9 mouse cellular contexts compared by ENCODE assay signal in the genomic region with DNA sequence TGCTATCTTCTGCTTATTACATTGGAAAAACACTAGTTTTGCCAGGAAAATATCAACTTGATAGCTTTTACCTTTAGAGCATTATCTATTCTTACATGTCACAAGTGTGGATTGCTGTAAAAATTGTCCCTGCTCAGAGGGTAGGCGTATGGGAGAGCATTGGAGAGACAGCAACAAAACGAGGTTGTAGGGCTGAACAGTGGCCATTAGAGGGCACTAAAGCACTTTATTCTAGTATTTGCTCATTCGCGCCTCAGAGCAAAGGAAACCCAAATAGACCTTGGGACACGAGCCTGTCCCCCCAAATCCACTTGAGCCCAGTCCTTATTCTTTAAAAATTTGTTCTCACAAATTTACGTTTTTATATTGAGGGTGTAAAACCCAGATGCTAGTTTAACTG. TPM values are rescaled to one million over a fixed set of nuclear protein-coding genes. Genes with fewer than 3 reads are reported as not detected.
DNase-seq lines count a peak whose midpoint lies in the region; ATAC-seq and TF ChIP-seq lines count a peak whose summit lies in the region.
"Had no signal": no experiment of that assay in that cellular context is flagged by ENCODE, and none has a peak within 500 bp of the region (broad histone marks: within the 10 kb centered on the region; RNA-seq: fewer than 3 reads in every experiment).

No protein-coding gene starts in this region.

- WGBS in forebrain, postnatal 0 days = 10% methylated on average over 6 of the region's 6 CpGs
- WGBS in kidney, embryonic 14.5 days = 8% methylated on average over 6 of the region's 6 CpGs
- whole genome bisulfite sequencing in limb, embryonic 10.5 days = 11% methylated on average over 6 of the region's 6 CpGs
- WGBS in neural tube, embryonic 11.5 days = 7% methylated on average over 6 of the region's 6 CpGs

- no peak overlapping the region for H3K4me2 ChIP-seq in forebrain, postnatal 0 days (ENCODE audit: low read depth)
- no peak overlapping the region for H3K4me2 ChIP-seq in kidney, embryonic 14.5 days (replicated peaks; ENCODE audit: low read depth, low read length)
- no peak overlapping the region for H3K4me2 ChIP-seq in neural tube, embryonic 11.5 days (ENCODE audit: low read depth)
- H3K4me2 ChIP-seq: heart, embryonic 15.5 days had no signal

- no peak overlapping the region for H3K4me3 ChIP-seq in G1E (ENCODE audit: low read depth, low read length)
- H3K4me3 ChIP-seq in forebrain, postnatal 0 days (ENCODE audit: low read depth, low read length) = no peak overlapping the region
- no peak overlapping the region for H3K4me3 ChIP-seq in kidney, embryonic 14.5 days (ENCODE audit: low read length)
- no peak overlapping the region for H3K4me3 ChIP-seq in limb, embryonic 10.5 days
- no peak overlapping the region for H3K4me3 ChIP-seq in neural tube, embryonic 11.5 days (ENCODE audit: low read depth, low read length)
- H3K4me3 ChIP-seq: heart, embryonic 15.5 days had no signal

- H3K27ac ChIP-seq in forebrain, postnatal 0 days (ENCODE audit: low read depth, low read length) = no peak overlapping the region
- H3K27ac ChIP-seq in kidney, embryonic 14.5 days (ENCODE audit: low read depth, low read length) = no peak overlapping the region
- H3K27ac ChIP-seq in limb, embryonic 10.5 days = no peak overlapping the region
- no peak overlapping the region for H3K27ac ChIP-seq in neural tube, embryonic 11.5 days (ENCODE audit: low read depth, low read length)
- H3K27ac ChIP-seq: heart, embryonic 15.5 days had no signal

- ATAC-seq in G1E (ENCODE audit: extremely low read depth, insufficient number of reproducible peaks, low FRiP score, poor library complexity, severe bottlenecking) = peak; percentile 74
- peak; percentile 91 for ATAC-seq in cerebellum, adult (ENCODE audit: insufficient number of reproducible peaks, low FRiP score, low TSS enrichment)
- peak; percentile 73 for ATAC-seq in forebrain, postnatal 0 days
- peak; percentile 69; the same call in 1 of the 2 replicates for ATAC-seq in kidney, embryonic 14.5 days (ENCODE audit: low FRiP score, low TSS enrichment)
- peak; percentile 35; the same call in 1 of the 2 replicates for ATAC-seq in neural tube, embryonic 11.5 days (ENCODE audit: insufficient read depth, low FRiP score, low TSS enrichment)
- no peak for ATAC-seq in erythroblast, adult 5-6 weeks (replicated peaks; ENCODE audit: low FRiP score, poor library complexity, severe bottlenecking)

- no peaks in the 10 kb centered on the region; the same call in 1 of the 2 replicates for H3K27me3 ChIP-seq in G1E (ENCODE audit: insufficient read depth, low read length)
- H3K27me3 ChIP-seq in forebrain, postnatal 0 days (ENCODE audit: insufficient read depth, low read length) = no peaks in the 10 kb centered on the region
- no peaks in the 10 kb centered on the region for H3K27me3 ChIP-seq in kidney, embryonic 14.5 days (ENCODE audit: control insufficient read depth, insufficient read depth, low read length)
- H3K27me3 ChIP-seq in limb, embryonic 10.5 days (ENCODE audit: low read depth, poor library complexity, severe bottlenecking) = no peaks in the 10 kb centered on the region
- H3K27me3 ChIP-seq in neural tube, embryonic 11.5 days (ENCODE audit: control insufficient read depth, insufficient read depth, low read length) = no peaks in the 10 kb centered on the region
- H3K27me3 ChIP-seq: heart, embryonic 15.5 days had no signal

- peak; percentile 57; the same call in 1 of the 2 replicates for TF ChIP-seq CTCF in G1E (IDR thresholded peaks at IDR 0.05; ENCODE audit: low read depth, low read length)
- TF ChIP-seq CTCF in forebrain, postnatal 0 days (IDR thresholded peaks at IDR 0.05; ENCODE audit: low read depth) = peak; percentile 82

- H3K9me3 ChIP-seq in G1E (replicated peaks) = no peaks in the 10 kb centered on the region
- H3K9me3 ChIP-seq in forebrain, postnatal 0 days (ENCODE audit: low read length) = no peaks in the 10 kb centered on the region
- H3K9me3 ChIP-seq in kidney, embryonic 14.5 days (ENCODE audit: control insufficient read depth, low read length) = no peaks in the 10 kb centered on the region
- no peaks in the 10 kb centered on the region for H3K9me3 ChIP-seq in limb, embryonic 10.5 days (replicated peaks)
- no peaks in the 10 kb centered on the region for H3K9me3 ChIP-seq in neural tube, embryonic 11.5 days (ENCODE audit: control insufficient read depth, low read length)
- H3K9me3 ChIP-seq: heart, embryonic 15.5 days had no signal

- H3K4me1 ChIP-seq in G1E (ENCODE audit: insufficient read depth, low read depth, low read length) = no peaks in the 10 kb centered on the region
- 0 out of 2 replicates have a peak, but pooled peaks cover 3% of the 10 kb centered on the region for H3K4me1 ChIP-seq in forebrain, postnatal 0 days (ENCODE audit: insufficient read depth)
- H3K4me1 ChIP-seq in kidney, embryonic 14.5 days (ENCODE audit: control insufficient read depth, insufficient read depth, low read length) = no peaks in the 10 kb centered on the region
- no peaks in the 10 kb centered on the region for H3K4me1 ChIP-seq in limb, embryonic 10.5 days
- no peaks in the 10 kb centered on the region for H3K4me1 ChIP-seq in neural tube, embryonic 11.5 days (ENCODE audit: control insufficient read depth, insufficient read depth, low read length)
- H3K4me1 ChIP-seq: heart, embryonic 15.5 days had no signal

- H3K36me3 ChIP-seq in G1E (replicated peaks) = peaks cover 9% of the 10 kb centered on the region
- H3K36me3 ChIP-seq in forebrain, postnatal 0 days (ENCODE audit: insufficient read depth) = no peaks in the 10 kb centered on the region
- no peaks in the 10 kb centered on the region for H3K36me3 ChIP-seq in kidney, embryonic 14.5 days (ENCODE audit: control insufficient read depth, insufficient read depth, low read length)
- H3K36me3 ChIP-seq in limb, embryonic 10.5 days = 0 out of 2 replicates have a peak, but pooled peaks cover 5% of the 10 kb centered on the region
- H3K36me3 ChIP-seq in neural tube, embryonic 11.5 days (ENCODE audit: control insufficient read depth, insufficient read depth, low read length) = no peaks in the 10 kb centered on the region
- H3K36me3 ChIP-seq: heart, embryonic 15.5 days had no signal

- peak; percentile 39 to 40 for DNase-seq in B cell, adult 2 months
- DNase-seq in G1E (ENCODE audit: low spot score) = peak; percentile 6
- DNase-seq in forebrain, postnatal 0 days = peak; percentile 82
- peak; percentile 44 for DNase-seq in limb, embryonic 10.5 days (ENCODE audit: low spot score)
- peak; percentile 51 for DNase-seq in neural tube, embryonic 11.5 days (ENCODE audit: low spot score)

- no peak overlapping the region for H3K9ac ChIP-seq in forebrain, postnatal 0 days
- H3K9ac ChIP-seq in kidney, embryonic 14.5 days (ENCODE audit: low read depth, low read length) = no peak overlapping the region
- H3K9ac ChIP-seq in neural tube, embryonic 11.5 days (ENCODE audit: low read length) = no peak overlapping the region
- H3K9ac ChIP-seq: heart, embryonic 15.5 days had no signal

RNA-seq across cellular contexts. Expression of gene Pth2r, which starts 0.9 kb away (rescaled TPM):
- total RNA-seq in G1E (2014; fragmentation: Nextera tagmentation) (not detected in 2 replicates), G1E (2017) (not detected in 2 replicates)
- not detected in 2 replicates for polyA plus RNA-seq in G1E (2012)
- 2.6 and 3.4 TPM in 2 replicates for total RNA-seq in forebrain, postnatal 0 days (2014; rRNA removed)
- polyA plus RNA-seq in forebrain, postnatal 0 days (2015; fragmentation: Nextera tagmentation; extraction: Ambion mirVana) = 1.5 and 2.6 TPM in 2 replicates
- not detected in 2 replicates for polyA plus RNA-seq in kidney, embryonic 14.5 days (2014; fragmentation: Nextera tagmentation; extraction: Ambion mirVana)
- polyA plus RNA-seq in limb, embryonic 10.5 days (2016; fragmentation: Nextera tagmentation; extraction: Ambion mirVana) = not detected in 2 replicates
- 3.0 and 3.3 TPM in 2 replicates for polyA plus RNA-seq in neural tube, embryonic 11.5 days (2014; fragmentation: Nextera tagmentation; extraction: Ambion mirVana)
- not detected in 2 replicates for total RNA-seq in erythroblast, adult 5-6 weeks (2015; ENCODE audit: low replicate concordance)
- total RNA-seq in erythroblast, adult 5-6 weeks (2017; ENCODE audit: low replicate concordance) = not detected in 2 replicates
- polyA plus RNA-seq: heart, embryonic 15.5 days had no signal

Comparison
In these comparisons a context has a peak if more than half of its experiments do, and no peak if none do; other contexts are left out.
1. DNase-seq: peak in every context shown above with its lines; median percentile 82 in forebrain, postnatal 0 days; 51 in neural tube, embryonic 11.5 days; 44 in limb, embryonic 10.5 days; 40 in B cell, adult 2 months; 6 in G1E.